Mouse (Mus musculus) gastrocnemius, adult 18-20 months (tissue): Measurements from ENCODE around the gene Faf1. TPM values are rescaled to one million over a fixed set of nuclear protein-coding genes. Genes with fewer than 3 reads are reported as not detected.

Experiments
- DNase-seq: peaks from one replicate; pipeline ENCODE4 v3.0.0; 2021; ENCODE audit warnings: low spot score
- long read RNA-seq, 2 experiments: library from polyadenylated mRNA; stranded (forward); transcript quantifications; one replicate each; pipeline ENCODE4 v2.0.0; 2021
- total RNA-seq, 2 experiments: library from RNA; stranded (reverse); gene quantifications; 2 replicates each; pipeline ENCODE4 v1.2.3; 2021

The Faf1 gene
- 10 to 100 TPM; 39.8 to 41.3 TPM for total RNA-seq
- long read RNA-seq, experiment 1, full-length matches to known transcripts, result 328 of 350 reads
- long read RNA-seq, experiment 1, partial matches to known transcripts, result 11 of 350 reads
- long read RNA-seq, experiment 1, other reads (novel, unspliced or antisense), result 11 of 350 reads
- long read RNA-seq, experiment 2, full-length matches to known transcripts, result 219 of 238 reads
- long read RNA-seq, experiment 2, partial matches to known transcripts, result 10 of 238 reads
- long read RNA-seq, experiment 2, other reads (novel, unspliced or antisense), result 9 of 238 reads

DNA sequence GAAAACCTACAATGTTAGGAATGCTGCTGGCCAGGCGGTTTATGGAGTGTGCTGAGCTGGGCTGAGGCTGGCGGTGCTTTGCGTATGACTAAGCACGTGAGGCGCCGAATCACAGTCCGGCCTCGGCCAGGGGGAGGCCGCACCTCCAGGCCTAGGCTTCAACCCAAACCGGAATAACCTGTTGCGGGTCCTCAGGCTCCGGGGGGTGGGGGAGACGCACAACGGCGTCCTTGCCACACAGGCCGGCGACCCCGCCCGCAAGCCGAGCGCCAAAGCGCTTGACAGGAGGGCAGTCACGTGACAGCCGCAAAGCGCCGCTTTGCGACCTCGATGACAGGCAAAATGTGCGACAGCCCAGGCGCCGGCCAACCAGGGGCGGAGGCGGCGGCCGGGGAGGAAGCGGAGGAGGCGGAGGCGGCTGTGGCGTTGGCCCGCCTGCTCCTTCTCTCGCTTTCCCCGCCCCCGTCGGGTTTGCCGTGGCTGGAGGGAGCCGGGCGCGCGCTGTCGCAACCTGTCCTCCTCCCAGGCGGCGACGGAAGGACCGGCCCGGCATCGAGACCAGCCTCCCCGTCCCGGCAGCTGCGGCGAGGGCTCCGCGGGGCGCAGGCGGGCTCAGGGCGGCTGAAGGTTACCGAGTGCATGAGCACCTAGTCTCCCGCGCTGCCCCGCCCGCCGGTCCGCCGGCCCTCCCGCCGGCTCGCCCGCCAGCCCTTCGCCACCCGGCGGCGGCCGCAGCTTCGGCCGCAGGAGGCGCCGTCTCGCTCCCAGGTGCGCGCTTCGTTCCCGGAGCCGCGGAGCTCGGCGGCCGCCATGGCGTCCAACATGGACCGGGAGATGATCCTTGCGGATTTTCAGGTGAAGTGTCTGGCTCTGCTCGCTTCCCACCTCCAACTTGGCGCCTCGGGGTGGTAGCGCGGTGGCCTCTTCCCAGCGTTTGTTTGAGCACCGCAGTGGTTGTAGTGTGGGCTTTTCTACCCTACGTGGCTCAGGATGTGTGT is at the start of gene Faf1:
Gene Faf1, plus strand, starts transcription at position 371 of the 998 bp plus-strand sequence.
- peak; percentile 97 for DNase-seq

DNA sequence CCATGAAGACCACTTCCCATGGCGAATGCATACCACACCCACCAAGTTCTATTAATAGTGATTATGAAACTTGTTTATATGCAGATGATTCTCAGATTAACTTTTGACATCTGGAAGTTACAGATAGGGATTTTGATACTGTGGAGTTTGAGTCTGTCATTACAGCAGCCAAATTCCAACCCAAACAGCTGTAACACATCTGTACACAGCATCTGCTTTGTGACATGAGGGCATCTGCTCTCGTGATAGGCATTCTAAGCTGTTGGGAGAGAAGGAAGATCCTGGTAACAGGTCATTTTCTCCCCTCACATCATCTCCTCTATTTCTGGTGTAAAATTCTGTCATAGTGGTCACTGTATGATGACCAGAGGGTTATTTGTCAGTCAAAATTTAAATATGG is 46.2 kb upstream of the Faf1 start:
- DNase-seq, result no peak

DNA sequence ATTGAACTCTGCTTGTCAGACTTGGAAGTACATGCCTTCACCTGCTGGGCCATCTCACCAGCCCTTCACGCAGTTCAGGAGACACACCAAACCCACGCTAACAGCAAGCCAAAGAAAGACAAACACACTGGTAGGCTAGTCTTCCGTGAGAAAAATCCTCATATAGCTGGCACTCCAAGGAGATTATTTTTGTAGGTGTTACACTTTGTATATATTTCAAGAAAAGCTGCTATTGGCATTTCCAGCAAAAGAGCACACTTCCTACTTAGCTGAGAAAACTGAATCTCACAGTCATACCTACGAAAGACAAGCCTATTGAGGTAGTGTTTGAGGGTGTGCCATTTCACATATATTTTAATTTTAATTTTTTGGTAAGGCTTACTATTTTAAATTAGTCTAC is 45.4 kb upstream of the Faf1 start:
- no peak for DNase-seq

DNA sequence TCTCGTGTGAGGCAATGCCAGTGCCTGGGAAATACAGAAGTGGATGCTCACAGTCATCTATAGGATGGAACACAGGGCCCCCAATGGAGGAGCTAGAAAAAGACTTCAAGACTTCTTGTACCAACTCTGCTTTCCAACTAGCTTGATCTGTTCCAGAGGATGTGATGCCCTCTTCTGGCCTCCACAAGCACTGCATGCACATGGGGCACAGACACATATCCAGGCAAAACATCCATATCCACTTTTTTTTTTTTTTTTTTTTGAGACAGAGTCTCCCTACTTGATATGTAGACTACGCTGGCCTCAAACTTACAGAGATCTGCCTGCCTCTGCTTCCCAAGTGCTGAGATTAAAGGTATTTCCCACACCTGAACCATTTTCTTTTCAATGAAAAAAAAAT is 41.4 kb upstream of the Faf1 start:
- DNase-seq, result no peak

DNA sequence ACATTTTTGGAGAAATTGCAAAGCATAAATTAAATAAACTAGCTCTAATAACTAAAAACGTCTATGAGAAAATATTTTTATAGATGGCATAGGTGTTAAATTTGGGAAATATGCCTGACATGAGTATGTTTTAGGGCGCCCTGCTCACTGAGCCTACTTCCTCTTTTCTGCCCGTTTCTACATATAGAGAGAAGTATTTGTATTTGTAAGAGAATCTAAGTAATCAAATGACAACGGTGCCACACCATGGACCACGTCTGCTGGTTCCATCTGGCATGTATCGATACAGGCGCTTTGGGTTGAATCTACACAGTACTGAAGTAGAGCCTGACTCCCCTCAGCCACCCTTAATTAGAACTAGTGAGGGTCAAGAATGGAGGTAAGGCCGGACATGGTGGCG is 37.0 kb upstream of the Faf1 start:
- DNase-seq, result no peak

DNA sequence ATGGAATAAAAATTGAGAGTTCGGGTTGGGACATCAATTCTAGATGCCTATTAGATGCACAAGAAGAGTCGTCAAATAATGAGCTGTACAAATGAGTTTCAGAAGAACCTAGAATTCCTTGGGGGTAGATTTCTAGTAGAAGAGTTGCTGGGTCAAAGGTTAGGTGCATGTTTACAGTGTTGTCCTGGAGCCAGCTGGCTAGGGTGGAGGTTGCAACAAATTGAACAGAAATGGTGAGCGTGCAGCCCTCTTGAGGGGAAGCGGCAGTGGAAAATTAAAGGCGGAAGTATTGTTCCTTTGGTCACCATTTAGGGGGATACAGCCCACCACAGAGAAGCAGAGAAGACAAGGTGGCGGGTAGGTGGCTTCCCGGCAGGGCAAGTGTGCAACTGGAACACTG is 36.2 kb upstream of the Faf1 start:
- no peak for DNase-seq

DNA sequence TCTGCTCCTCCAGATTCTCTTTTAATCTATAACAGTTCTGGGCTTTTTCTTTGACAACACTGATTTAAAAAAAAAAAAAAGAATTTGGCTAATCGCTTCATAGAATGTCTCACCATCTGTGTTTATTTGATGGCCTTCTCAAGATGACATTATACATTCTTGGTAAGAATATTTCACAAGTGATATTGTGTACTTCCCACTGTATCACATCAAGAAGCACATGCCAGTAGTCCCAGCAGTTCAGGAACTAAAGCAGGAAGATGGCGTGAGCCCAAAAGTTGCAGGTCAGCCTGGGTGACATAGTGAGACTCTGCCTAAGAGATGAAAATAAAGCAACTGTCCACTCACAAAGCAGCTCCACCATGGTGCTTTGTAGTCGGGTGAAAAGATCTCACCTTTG is 34.9 kb upstream of the Faf1 start:
- no peak for DNase-seq

DNA sequence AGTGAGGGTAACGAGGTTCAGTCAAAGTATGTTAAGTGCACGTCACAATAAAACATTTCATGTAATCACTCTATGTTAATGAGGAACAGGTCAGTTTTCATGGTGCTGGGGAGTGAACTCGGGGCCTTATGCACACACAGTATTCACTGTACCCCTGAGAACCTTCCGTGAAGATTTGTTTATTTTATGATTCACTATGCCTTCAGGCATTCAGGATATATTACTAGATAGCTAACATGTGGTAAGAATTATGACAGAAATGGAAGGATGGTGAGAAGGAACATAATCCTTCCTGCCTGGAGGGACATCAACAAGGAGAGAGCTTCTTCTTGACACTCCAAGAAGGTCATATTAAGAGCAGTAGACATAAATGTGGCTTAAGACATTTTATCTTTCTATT is 29.1 kb upstream of the Faf1 start:
- no peak for DNase-seq

DNA sequence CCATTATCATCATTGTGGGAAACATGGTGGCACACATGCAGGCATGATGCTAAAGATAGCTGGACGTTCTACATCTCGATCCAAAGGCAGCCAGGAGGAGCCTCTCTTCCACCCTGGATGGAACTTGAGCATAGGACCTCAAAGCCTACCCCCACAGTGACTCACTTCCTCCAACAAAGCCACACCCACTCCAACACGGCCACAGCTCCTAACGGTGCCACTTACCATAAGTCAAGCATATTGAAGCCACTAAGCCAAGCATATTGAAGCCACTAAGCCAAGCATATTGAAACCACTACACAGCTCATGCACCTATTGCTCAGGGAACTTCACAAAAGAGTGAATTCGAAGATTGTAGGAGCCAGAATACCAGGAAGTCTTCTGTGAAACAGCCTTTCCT is 27.1 kb upstream of the Faf1 start:
- no peak for DNase-seq

DNA sequence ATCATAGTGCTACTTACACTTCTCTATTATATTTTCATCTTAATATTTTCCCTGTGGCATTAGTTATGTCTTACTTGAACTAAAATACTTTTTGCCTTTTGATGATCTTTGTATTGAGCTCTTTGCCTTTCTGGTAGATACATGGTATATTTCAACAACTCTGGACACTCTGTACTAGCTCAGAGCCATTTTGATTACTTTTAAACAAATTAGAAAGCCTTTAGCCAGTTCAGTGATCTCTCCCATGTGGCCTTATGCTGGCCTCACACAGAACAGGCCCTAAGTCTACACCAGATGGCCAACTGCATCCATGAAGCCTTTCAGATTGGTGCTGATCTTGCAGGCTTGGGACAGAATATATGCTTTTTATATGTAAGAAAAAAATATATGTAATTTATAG is 23.1 kb upstream of the Faf1 start:
- no peak for DNase-seq

DNA sequence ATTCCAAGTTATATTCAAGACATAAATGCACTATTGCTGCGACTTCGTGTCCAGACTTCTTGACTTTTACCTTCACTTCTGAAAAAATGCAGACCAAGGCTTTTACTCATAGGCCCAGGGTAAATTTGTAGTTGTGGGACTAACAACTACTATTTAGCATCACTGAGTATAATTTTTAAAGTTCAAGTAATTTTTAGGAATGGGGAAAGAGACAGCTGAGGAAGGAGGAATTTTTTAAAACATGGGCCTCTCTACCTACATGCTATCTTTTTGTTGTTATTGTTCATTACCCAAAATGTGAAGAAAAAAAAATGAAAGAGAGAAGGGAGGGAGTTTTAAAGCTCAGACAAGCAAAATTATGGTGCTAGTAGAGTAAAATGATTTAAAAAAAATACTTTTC is 21.7 kb upstream of the Faf1 start:
- no peak for DNase-seq

DNA sequence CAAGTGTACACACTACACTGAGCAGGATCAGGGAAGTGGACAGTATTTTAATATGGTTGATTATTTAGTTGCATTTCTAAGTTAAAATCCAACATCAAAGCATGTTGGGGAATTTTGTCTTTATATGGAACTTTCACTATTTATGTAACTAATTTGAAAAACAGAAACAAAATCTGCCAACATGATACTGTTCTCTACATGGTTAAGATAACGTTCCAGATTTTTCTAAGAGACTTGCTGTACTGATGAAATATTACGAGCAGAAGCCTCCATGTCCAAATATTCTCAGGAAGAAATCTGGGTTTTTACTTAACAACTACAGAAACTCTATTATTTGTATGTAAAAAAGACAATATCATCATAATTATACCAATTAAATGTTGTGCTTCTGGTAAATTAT is 20.6 kb upstream of the Faf1 start:
- DNase-seq, result no peak

DNA sequence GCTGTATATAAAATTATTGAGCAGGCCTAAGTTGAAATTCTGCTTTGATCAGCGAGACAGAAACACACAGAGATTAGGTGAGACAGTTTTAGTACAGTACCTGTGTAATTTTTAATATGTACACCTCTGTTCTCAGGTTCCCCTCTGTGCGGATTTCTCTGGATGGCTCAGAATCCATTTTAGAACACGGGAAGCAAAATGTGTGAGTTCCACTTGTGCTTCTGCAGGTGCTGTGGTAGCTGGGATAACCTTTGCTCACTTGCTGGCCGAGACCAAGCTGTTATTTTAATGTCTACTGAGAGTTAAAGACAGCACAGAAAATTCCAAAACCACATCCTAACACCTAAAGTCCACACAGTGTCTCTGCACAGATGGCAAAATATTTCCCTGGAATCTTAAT is 20.1 kb upstream of the Faf1 start:
- no peak for DNase-seq

DNA sequence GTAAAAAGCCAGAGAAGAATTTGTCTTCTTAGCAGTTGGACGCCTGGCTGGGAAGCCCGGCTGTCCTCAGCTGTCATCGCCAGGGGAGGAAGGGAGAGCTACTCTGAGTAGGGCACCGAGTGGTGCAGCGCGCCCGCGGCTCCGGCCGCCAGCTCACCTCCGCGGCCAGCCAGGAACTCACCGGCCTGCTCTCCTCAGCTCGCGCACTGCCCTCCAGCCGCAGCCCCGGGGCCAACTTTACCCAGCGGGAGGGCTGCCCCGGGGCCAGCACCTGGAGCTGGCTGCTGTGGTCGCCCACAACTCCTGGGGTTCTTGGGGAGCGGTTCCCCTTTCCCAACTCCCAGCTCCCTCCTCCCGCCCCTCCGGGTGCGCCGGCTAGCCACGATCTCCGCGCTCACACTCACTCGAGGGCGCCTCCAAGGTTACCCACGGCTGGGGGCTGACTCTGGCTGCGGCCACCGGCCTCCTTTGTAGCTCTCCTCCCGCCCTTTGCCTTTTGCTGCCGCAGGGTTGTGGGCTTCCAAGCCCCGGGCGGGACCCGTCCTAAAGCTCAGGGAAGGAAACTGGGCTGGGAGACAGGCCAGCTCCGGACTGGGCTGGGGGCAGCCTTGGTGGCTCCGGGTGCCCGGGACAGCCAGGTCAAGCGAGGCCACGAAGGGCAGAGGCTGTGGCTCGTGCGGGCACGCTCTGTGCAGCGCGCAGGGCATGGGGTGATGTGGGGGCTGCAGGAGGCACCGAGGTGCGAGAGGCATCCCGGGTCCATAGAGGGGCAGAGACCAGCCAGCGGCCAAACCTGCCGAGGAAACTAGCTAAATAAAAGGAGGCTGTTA is 19.2 kb upstream of the Faf1 start:
- peak; percentile 51 for DNase-seq

DNA sequence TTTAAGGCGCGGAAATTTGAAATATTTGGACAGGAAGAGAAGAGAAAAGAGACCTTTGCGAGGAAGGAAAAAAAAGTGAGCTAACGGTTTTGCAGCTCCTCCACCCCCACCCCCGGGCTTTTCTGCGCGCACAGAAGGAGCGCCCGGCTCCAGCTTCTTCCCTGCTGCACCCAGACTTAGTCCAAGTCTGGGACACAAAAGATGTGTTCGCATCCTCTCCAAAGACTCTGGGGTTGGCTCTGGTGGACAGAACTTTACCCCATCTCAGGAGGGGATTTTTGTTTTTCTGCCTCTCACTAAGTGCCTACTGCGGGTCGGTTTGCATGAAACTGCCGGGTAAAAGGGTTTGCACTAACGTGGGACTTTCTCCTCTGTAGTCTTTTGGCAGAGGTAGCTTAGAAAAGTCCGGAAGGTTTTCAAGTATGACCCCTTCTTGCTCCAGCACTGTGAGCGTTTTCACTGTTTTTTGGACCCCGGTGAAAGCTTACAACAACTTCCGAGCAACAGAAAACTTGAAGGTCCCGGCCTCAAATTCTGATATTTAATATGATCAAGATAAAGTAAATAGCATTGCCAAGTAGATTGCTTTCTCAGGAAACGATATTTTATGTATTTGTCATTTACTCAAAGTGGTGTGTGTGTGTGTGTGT is 18.4 kb upstream of the Faf1 start:
- DNase-seq, result no peak

DNA sequence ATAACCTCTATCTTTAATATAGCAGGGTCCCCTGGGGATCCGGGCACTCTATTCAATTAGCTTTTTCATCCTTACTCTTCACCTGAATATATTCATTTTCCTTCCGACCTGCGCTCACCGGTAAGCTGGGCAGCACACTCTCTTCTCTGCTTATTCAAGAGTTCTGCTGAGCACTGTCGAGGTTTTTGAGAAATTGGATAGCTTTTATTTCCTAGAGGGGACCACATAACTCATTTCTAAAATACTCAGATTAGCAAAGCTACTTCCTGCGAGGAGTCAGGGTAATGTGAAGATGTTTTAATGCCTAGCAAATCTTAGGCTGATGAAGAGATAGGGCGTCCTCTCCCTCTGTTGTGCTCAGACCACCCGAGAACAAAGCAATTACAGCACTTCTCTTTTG is 17.6 kb upstream of the Faf1 start:
- no peak for DNase-seq

DNA sequence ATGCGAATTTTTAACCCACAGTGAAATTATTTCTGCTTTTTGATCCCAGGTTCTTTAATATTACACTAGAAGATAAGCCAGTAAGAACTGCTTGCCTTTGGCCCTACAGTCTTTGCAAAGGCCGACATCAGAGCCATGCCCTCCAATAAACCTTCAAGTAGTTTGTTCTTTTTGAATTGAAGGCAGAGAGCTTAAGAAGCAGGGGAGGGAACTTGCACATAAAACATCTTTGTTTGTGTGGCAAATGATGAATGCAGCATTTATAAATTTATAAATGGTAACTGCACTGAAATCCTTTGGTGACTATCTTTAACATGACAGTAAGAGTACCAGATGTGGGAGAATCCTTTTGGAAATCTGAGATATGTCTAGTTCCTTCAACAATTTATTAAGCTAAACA is 16.8 kb upstream of the Faf1 start:
- no peak for DNase-seq

DNA sequence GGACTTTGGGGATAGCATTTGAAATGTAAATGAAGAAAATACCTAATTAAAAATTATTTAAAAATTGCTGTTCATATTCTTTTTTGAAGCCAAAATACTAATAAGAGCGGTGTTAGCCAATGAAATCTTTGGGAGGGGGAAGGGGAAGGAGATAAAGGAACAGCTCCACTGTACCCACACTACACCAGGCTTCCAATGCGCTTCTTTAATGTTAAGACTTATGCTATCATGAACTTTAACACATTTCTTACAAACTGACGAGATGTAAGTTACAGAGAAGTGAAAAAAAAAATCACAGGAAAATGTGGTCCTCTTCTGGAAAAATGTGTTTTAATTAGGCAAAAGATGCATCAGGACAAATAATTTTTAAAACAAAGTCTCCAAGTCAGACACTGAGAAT is 15.8 kb upstream of the Faf1 start:
- no peak for DNase-seq

DNA sequence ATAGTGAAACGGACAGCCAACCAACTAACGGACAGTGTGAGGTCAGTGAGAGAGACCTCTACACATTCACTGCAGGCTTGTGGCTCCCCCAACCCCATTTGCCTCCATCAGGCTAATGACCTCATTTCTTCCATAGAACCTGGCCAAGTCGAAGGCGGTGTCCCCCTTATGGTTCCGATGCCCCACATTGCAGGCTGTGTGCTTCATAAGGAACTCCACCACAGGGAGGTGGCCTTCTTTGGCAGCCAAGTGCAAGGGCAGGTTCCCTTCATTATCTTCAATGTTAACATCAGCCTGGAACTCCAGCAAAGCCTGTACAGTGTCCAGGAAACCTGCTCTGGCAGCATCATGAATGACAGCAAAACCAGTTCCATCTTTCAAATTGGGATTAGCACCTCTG is 15.2 kb upstream of the Faf1 start:
- no peak for DNase-seq

DNA sequence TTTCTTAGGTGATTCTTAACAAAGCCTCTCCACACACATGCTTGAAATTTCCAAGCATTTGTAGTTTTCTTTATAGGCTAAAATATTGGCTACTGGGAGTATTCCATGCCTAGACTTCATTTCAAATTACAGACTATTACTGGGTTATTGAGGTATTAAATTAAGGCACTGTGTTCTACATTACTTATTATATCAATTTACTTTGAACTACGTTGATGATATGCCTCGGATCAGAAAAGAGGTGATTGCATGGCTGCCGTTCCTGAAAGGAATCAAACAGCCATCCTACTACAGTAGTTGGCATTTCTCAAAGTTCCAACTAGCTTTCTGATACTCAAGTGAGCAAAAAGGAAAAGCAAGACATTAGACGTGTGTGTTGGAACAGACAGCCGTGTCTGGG is 14.1 kb upstream of the Faf1 start:
- no peak for DNase-seq

DNA sequence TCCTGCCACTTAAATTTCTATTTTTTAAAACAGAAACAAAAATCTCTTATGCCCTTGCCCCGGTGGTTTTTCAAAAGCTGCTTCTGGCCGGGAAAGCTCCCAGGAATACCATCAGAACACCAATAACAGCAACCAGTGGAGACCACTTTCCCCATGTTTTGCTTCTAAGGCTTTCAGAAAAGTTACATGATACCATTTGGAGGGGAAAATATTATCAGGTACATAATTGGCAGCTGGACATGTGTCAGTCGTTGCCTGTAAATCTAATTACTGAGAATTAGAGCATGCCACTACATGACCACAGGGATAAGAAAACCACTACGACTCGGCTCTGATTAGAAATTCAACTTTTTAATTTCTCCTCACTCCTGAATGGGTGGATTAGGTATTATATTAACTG is 12.3 kb upstream of the Faf1 start:
- no peak for DNase-seq
